Mouse (Mus musculus) CH12.LX (cell line): Measurements from ENCODE around the gene Erf. TPM values are rescaled to one million over a fixed set of nuclear protein-coding genes. Genes with fewer than 3 reads are reported as not detected.

Experiments used
- DNase-seq: peaks from one replicate; pipeline ENCODE4 v3.0.0-alpha.2; 2013; ENCODE audit errors: extremely low read depth
- H3K27ac ChIP-seq: 2 replicates; pipeline ENCODE4 v1.5.1; 2012; ENCODE audit warnings: low read depth, mild to moderate bottlenecking, control low read depth, moderate library complexity; ENCODE audit not compliant: insufficient read depth
- H3K27me3 ChIP-seq: replicated peaks from 2 replicates; pipeline ENCODE3; 2012; ENCODE audit warnings: inconsistent platforms
- H3K36me3 ChIP-seq, 2 experiments: replicated peaks in 1 of 2; 2 replicates each; pipeline versions ENCODE3 to v1.6.1; 2012; ENCODE audit warnings: inconsistent platforms in 1 of 2, low read length in 1 of 2, mild to moderate bottlenecking in 1 of 2, mixed read lengths in 1 of 2, moderate library complexity in 1 of 2; ENCODE audit not compliant: control insufficient read depth in 1 of 2, insufficient read depth in 1 of 2
- H3K4me1 ChIP-seq, 2 experiments: 2 replicates each; pipeline ENCODE4 v1.6.1; 2012; ENCODE audit warnings: inconsistent platforms in 1 of 2, moderate library complexity in 1 of 2; ENCODE audit not compliant: insufficient read depth in 2 of 2, control insufficient read depth in 1 of 2
- H3K4me2 ChIP-seq: 2 replicates; pipeline ENCODE4 v1.6.1; 2012; ENCODE audit warnings: low read depth, mild to moderate bottlenecking, control low read depth; ENCODE audit not compliant: poor library complexity, insufficient read depth, severe bottlenecking
- H3K4me3 ChIP-seq, 3 experiments: fragments of 150-350 bp in 1 of 3; sonication (generic) in 1 of 3; replicated peaks in 1 of 3; 2 replicates each; pipeline versions ENCODE3 to v1.5.1; 2011 to 2012; ENCODE audit warnings: low read depth in 2 of 3, low read length in 2 of 3, mild to moderate bottlenecking in 2 of 3, moderate library complexity in 2 of 3, control low read depth in 1 of 3, improper control_type of control experiment in 1 of 3, inconsistent platforms in 1 of 3, mixed read lengths in 1 of 3; ENCODE audit not compliant: poor library complexity in 1 of 3
- H3K79me2 ChIP-seq: replicated peaks from 2 replicates; pipeline ENCODE4 v1.6.1; 2012; ENCODE audit warnings: mild to moderate bottlenecking, moderate library complexity; ENCODE audit not compliant: control insufficient read depth, poor library complexity, insufficient read depth, severe bottlenecking; ENCODE audit errors: extremely low read depth
- H3K9ac ChIP-seq: 2 replicates; pipeline ENCODE4 v1.6.1; 2012; ENCODE audit warnings: low read depth, mild to moderate bottlenecking, control low read depth, moderate library complexity; ENCODE audit not compliant: insufficient read depth
- H3K9me3 ChIP-seq: replicated peaks from 2 replicates; pipeline ENCODE3; 2012; ENCODE audit warnings: low read length, inconsistent platforms, mixed read lengths
- BHLHE40 ChIP-seq: IDR thresholded peaks from 2 replicates; pipeline ENCODE4 v1.6.1; 2011; ENCODE audit warnings: mild to moderate bottlenecking, low read depth, low read length, improper control_type of control experiment
- CHD1 ChIP-seq: IDR thresholded peaks from 2 replicates; pipeline ENCODE4 v1.6.1; 2012; ENCODE audit warnings: low read depth, low read length, improper control_type of control experiment, inconsistent platforms
- CHD2 ChIP-seq: IDR thresholded peaks from 2 replicates; pipeline ENCODE4 v1.6.1; 2011; ENCODE audit warnings: low read length, improper control_type of control experiment
- CTCF ChIP-seq, 2 experiments: IDR thresholded peaks in 1 of 2; conservative IDR thresholded peaks in 1 of 2; 2 replicates each; pipeline ENCODE4 v1.5.1; 2011 to 2012; ENCODE audit warnings: low read depth in 2 of 2, low read length in 2 of 2, improper control_type of control experiment in 1 of 2, inconsistent platforms in 1 of 2, mild to moderate bottlenecking in 1 of 2, moderate library complexity in 1 of 2
- E2F4 ChIP-seq: IDR thresholded peaks from 2 replicates; pipeline ENCODE4 v1.6.1; 2011; ENCODE audit warnings: low read depth, low read length, improper control_type of control experiment; ENCODE audit not compliant: insufficient replicate concordance
- ELF1 ChIP-seq: IDR thresholded peaks from 2 replicates; pipeline ENCODE4 v1.6.1; 2014; ENCODE audit warnings: low read depth, mild to moderate bottlenecking, inconsistent platforms, low read length, improper control_type of control experiment
- EP300 ChIP-seq: IDR thresholded peaks from 2 replicates; pipeline ENCODE4 v1.6.1; 2011; ENCODE audit warnings: low read length, improper control_type of control experiment
- ETS1 ChIP-seq: conservative IDR thresholded peaks from 2 replicates; pipeline ENCODE4 v1.6.1; 2012; ENCODE audit warnings: low read depth, mild to moderate bottlenecking, inconsistent platforms, low read length, improper control_type of control experiment, moderate library complexity
- GABPA ChIP-seq: IDR thresholded peaks from 2 replicates; pipeline ENCODE4 v1.6.1; 2012; ENCODE audit warnings: low read depth, low read length, improper control_type of control experiment, inconsistent platforms; ENCODE audit not compliant: insufficient replicate concordance
- HCFC1 ChIP-seq: IDR thresholded peaks from 2 replicates; pipeline ENCODE4 v1.6.1; 2012; ENCODE audit warnings: low read depth, mild to moderate bottlenecking, inconsistent platforms, low read length, improper control_type of control experiment
- IRF4 ChIP-seq: IDR thresholded peaks from 2 replicates; pipeline ENCODE4 v1.6.1; 2014; ENCODE audit warnings: low read depth, mild to moderate bottlenecking, inconsistent platforms, low read length, improper control_type of control experiment
- JUN ChIP-seq: IDR thresholded peaks from 2 replicates; pipeline ENCODE4 v1.6.1; 2011; ENCODE audit warnings: low read depth, mild to moderate bottlenecking, low read length, improper control_type of control experiment, moderate library complexity; ENCODE audit not compliant: insufficient read depth
- JUND ChIP-seq: conservative IDR thresholded peaks from 2 replicates; pipeline ENCODE4 v1.6.1; 2011; ENCODE audit warnings: low read depth, low read length, improper control_type of control experiment
- KAT2A ChIP-seq: IDR thresholded peaks from 2 replicates; pipeline ENCODE4 v1.6.1; 2012; ENCODE audit warnings: low read length, improper control_type of control experiment, inconsistent platforms; ENCODE audit not compliant: insufficient replicate concordance
- MAFK ChIP-seq: IDR thresholded peaks from 2 replicates; pipeline ENCODE4 v1.6.1; 2011; ENCODE audit warnings: low read length, improper control_type of control experiment; ENCODE audit not compliant: insufficient replicate concordance
- MAX ChIP-seq: IDR thresholded peaks from 2 replicates; pipeline ENCODE4 v1.6.1; 2011; ENCODE audit warnings: low read length, improper control_type of control experiment
- MAZ ChIP-seq: IDR thresholded peaks from 2 replicates; pipeline ENCODE4 v1.6.1; 2012; ENCODE audit warnings: low read depth, mild to moderate bottlenecking, inconsistent platforms, low read length, improper control_type of control experiment, moderate library complexity
- MEF2A ChIP-seq: IDR thresholded peaks from 2 replicates; pipeline ENCODE4 v1.6.1; 2014; ENCODE audit warnings: low read depth, mild to moderate bottlenecking, inconsistent platforms, low read length, improper control_type of control experiment, borderline replicate concordance
- MXI1 ChIP-seq: IDR thresholded peaks from 2 replicates; pipeline ENCODE4 v1.6.1; 2011; ENCODE audit warnings: mild to moderate bottlenecking, low read depth, low read length, improper control_type of control experiment
- MYC ChIP-seq: IDR thresholded peaks from 2 replicates; pipeline ENCODE4 v1.6.1; 2011; ENCODE audit warnings: low read depth, mild to moderate bottlenecking, improper control_type of control experiment, low read length
- NELFE ChIP-seq: IDR thresholded peaks from 2 replicates; pipeline ENCODE4 v1.6.1; 2011; ENCODE audit warnings: low read depth, low read length, improper control_type of control experiment
- NRF1 ChIP-seq: IDR thresholded peaks from 2 replicates; pipeline ENCODE4 v1.6.1; 2014; ENCODE audit warnings: low read depth, mild to moderate bottlenecking, inconsistent platforms, low read length, improper control_type of control experiment, moderate library complexity
- PAX5 ChIP-seq: IDR thresholded peaks from 2 replicates; pipeline ENCODE4 v1.6.1; 2012; ENCODE audit warnings: low read length, inconsistent platforms, mixed read lengths
- POLR2A ChIP-seq: IDR thresholded peaks from 2 replicates; pipeline ENCODE4 v1.6.1; 2011; ENCODE audit warnings: low read depth, mild to moderate bottlenecking, improper control_type of control experiment, low read length
- POLR2AphosphoS2 ChIP-seq: IDR thresholded peaks from 2 replicates; pipeline ENCODE4 v1.6.1; 2011; ENCODE audit warnings: low read depth, low read length, improper control_type of control experiment
- RAD21 ChIP-seq: IDR thresholded peaks from 2 replicates; pipeline ENCODE4 v1.6.1; 2011; ENCODE audit warnings: low read depth, mild to moderate bottlenecking, low read length, improper control_type of control experiment, moderate library complexity
- RCOR1 ChIP-seq: conservative IDR thresholded peaks from 2 replicates; pipeline ENCODE4 v1.6.1; 2012; ENCODE audit warnings: low read depth, mild to moderate bottlenecking, inconsistent platforms, low read length, improper control_type of control experiment
- SIN3A ChIP-seq: IDR thresholded peaks from 2 replicates; pipeline ENCODE4 v1.6.1; 2012; ENCODE audit warnings: low read length, improper control_type of control experiment, inconsistent platforms
- SMC3 ChIP-seq: IDR thresholded peaks from 2 replicates; pipeline ENCODE4 v1.6.1; 2011; ENCODE audit warnings: low read depth, low read length, improper control_type of control experiment
- TBP ChIP-seq: conservative IDR thresholded peaks from 2 replicates; pipeline ENCODE4 v1.6.1; 2011; ENCODE audit warnings: low read depth, low read length, improper control_type of control experiment
- TCF12 ChIP-seq: IDR thresholded peaks from 2 replicates; pipeline ENCODE4 v1.6.1; 2014; ENCODE audit warnings: low read depth, mild to moderate bottlenecking, inconsistent platforms, low read length, improper control_type of control experiment
- UBTF ChIP-seq: IDR thresholded peaks from 2 replicates; pipeline ENCODE4 v1.6.1; 2012; ENCODE audit warnings: low read depth, mild to moderate bottlenecking, inconsistent platforms, low read length, improper control_type of control experiment, moderate library complexity
- USF1 ChIP-seq: IDR thresholded peaks from 2 replicates; pipeline ENCODE4 v1.6.1; 2014; ENCODE audit warnings: low read depth, mild to moderate bottlenecking, inconsistent platforms, low read length, improper control_type of control experiment
- USF2 ChIP-seq: conservative IDR thresholded peaks from 2 replicates; pipeline ENCODE4 v1.6.1; 2011; ENCODE audit warnings: low read depth, low read length, improper control_type of control experiment
- ZC3H11A ChIP-seq: IDR thresholded peaks from 2 replicates; pipeline ENCODE4 v1.6.1; 2012; ENCODE audit warnings: low read depth, mild to moderate bottlenecking, inconsistent platforms, low read length, improper control_type of control experiment
- ZKSCAN1 ChIP-seq: IDR thresholded peaks from 2 replicates; pipeline ENCODE4 v1.6.1; 2012; ENCODE audit warnings: low read depth, inconsistent platforms, low read length, improper control_type of control experiment, borderline replicate concordance
- ZMIZ1 ChIP-seq: IDR thresholded peaks from 2 replicates; pipeline ENCODE4 v1.6.1; 2012; ENCODE audit warnings: low read depth, mild to moderate bottlenecking, inconsistent platforms, low read length, improper control_type of control experiment
- ZNF384 ChIP-seq: IDR thresholded peaks from 2 replicates; pipeline ENCODE4 v1.6.1; 2012; ENCODE audit warnings: low read depth, low read length, improper control_type of control experiment, inconsistent platforms
- dilution Hi-C: fragments of 300-500 bp; cut with MboI; formaldehyde crosslinking; loops from 2 replicates; pipeline ENCODE4 v1.14.3; 2020; ENCODE audit warnings: low sequenced_read_pairs; ENCODE audit not compliant: extremely low pct_unique_long_range_greater_than_20kb, extremely low pct_ligation_motif_present
- in situ Hi-C: fragments of 300-500 bp; cut with MboI; formaldehyde crosslinking; loops from 3 replicates; pipeline ENCODE4 v1.14.3; 2019; ENCODE audit warnings: low sequenced_read_pairs, low pct_ligation_motif_present, low pct_unique_long_range_greater_than_20kb, mixed read lengths
- polyA plus RNA-seq: library from polyadenylated mRNA; unstranded; fragments of >175 nt; gene quantifications from 2 replicates; pipeline ENCODE4 v1.2.1, GENCODE M21; 2012; ENCODE audit warnings: low read depth; ENCODE audit not compliant: insufficient read length
- total RNA-seq, 2 experiments: library from RNA; depleted of rRNA; stranded (reverse); fragments of 300-350 nt in 1 of 2; fragments of >200 nt in 1 of 2; gene quantifications; 2 replicates each; pipeline ENCODE4 v1.2.3; 2012 to 2014

The Erf gene
- total and polyA plus RNA-seq, 3 experiments = 6.1 to 15.4 (median 13.2) TPM

- in situ Hi-C loops = loop anchor here (5.0 to 10.0 kb wide), 3 partner anchors 36 to 146 kb away; no protein-coding TSS in a partner anchor
- Histone ChIP-seq H3K79me2 (peaks cover 8% of the 10 kb centered on the region), H3K9me3 (no peaks in the 10 kb centered on the region), H3K9ac (peak overlapping the region; percentile 53), H3K36me3 (peaks cover 3 to 27% of the 10 kb centered on the region in 2 experiments), H3K4me2 (peak overlapping the region; percentile 79)
- peak; percentile 68; the same call in 1 of the 2 replicates for TF ChIP-seq SMC3
- peak; percentile 69 for TF ChIP-seq NELFE
- peak; percentile 82 for TF ChIP-seq CHD2
- TF ChIP-seq ZC3H11A = 0 out of 2 replicates have a peak, but pooled peaks have one; percentile 12
- no peak for TF ChIP-seq JUN
- no peak; the same call in none of the 2 replicates for TF ChIP-seq ELF1
- peak in 1 of 2 experiments; percentile 74; a peak in 1 of 4 replicates for TF ChIP-seq CTCF (conservative IDR thresholded peaks at IDR 0.05 in 1 of 2, IDR thresholded peaks at IDR 0.05 in 1 of 2; ENCODE audit: low read depth in 2 of 2, low read length in 2 of 2)
- TF ChIP-seq ZNF384 = no peak
- no peak for TF ChIP-seq RAD21
- peak; percentile 77 for TF ChIP-seq MXI1
- TF ChIP-seq TBP = peak; percentile 54; the same call in 1 of the 2 replicates
- peak; percentile 81 for TF ChIP-seq POLR2A
- TF ChIP-seq TCF12 = peak; percentile 55
- TF ChIP-seq RCOR1 = peak; percentile 62; the same call in 1 of the 2 replicates
- peak; percentile 89; the same call in 1 of the 2 replicates for TF ChIP-seq ZMIZ1
- TF ChIP-seq KAT2A = no peak
- TF ChIP-seq MAZ = peak; percentile 63
- no peak for TF ChIP-seq EP300
- no peak for TF ChIP-seq ZKSCAN1
- no peak; the same call in 1 of the 2 replicates for TF ChIP-seq ETS1
- TF ChIP-seq PAX5 = no peak
- peak; percentile 87; the same call in 1 of the 2 replicates for TF ChIP-seq E2F4
- no peak for TF ChIP-seq JUND
- TF ChIP-seq NRF1 = peak; percentile 81
- TF ChIP-seq GABPA = no peak
- TF ChIP-seq UBTF = 0 out of 2 replicates have a peak, but pooled peaks have one; percentile 10
- TF ChIP-seq MAX = peak; percentile 66
- no peak; the same call in 1 of the 2 replicates for TF ChIP-seq MYC
- TF ChIP-seq BHLHE40 = no peak
- TF ChIP-seq SIN3A = peak; percentile 59; the same call in 1 of the 2 replicates
- no peak for TF ChIP-seq MAFK
- TF ChIP-seq MEF2A = no peak
- TF ChIP-seq POLR2AphosphoS2 = no peak
- TF ChIP-seq IRF4 = no peak; the same call in 1 of the 2 replicates
- no peak for TF ChIP-seq USF1
- peak; percentile 59 for TF ChIP-seq HCFC1
- TF ChIP-seq CHD1 = 0 out of 2 replicates have a peak, but pooled peaks have one; percentile 41
- TF ChIP-seq USF2 = no peak
- TF ChIP-seq, all 38 proteins: peak for 19
- DNase-seq = peak; percentile 91
- Histone ChIP-seq H3K4me1 (peaks cover 47 to 78% of the 10 kb centered on the region in 2 experiments), H3K27ac (peak overlapping the region; percentile 72), H3K4me3 (peak overlapping the region; percentile 48 to 68 (median 56)), H3K27me3 (no peaks in the 10 kb centered on the region)
- dilution Hi-C loops = no loop called here
These were observed 27.9 kb upstream of the Erf start for GRCm38 (mm10) chr7:25278341-25279075.
